Mouse (Mus musculus): ENCODE results near the gene Ugt1a5.
"Not testable (repeated sequence)": the region's sequence is repeated elsewhere in the genome, so short reads cannot be mapped to it uniquely, and the experiment has no call there.

DNA sequence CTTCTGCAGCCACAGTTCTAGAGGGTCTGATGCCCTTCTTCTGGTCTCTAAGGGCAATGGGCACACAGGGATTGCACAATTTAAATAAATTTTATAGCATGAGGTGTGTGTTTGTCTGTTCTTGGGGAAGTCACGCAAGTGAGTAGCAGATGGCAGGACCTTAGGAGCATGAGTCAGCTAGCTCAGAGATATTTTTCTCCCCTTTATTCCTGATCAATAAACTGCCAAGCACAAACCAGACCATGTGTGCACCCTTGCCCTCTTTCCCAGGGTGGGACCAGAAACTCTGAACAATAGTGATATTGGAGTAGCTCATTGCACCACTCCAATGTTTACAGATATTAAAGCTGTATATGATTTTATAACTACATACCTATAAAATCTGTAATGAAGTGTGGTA, 35.6 kb upstream of the Ugt1a5 start:
- not testable (repeated sequence) for TF ChIP-seq CTCF (IDR thresholded peaks at IDR 0.05; ENCODE audit: low read depth, low read length); POLR2A (IDR thresholded peaks at IDR 0.05; ENCODE audit: borderline replicate concordance, low read depth, low read length)
